Mouse (Mus musculus) brain, embryonic 14.5 days (tissue): ENCODE results near the gene Pmepa1.

Experiments
- CTCF ChIP-seq: fragments of 200-500 bp; IDR thresholded peaks from 2 replicates; pipeline ENCODE4 v1.5.1; 2012; ENCODE audit warnings: inconsistent platforms, mild to moderate bottlenecking, moderate library complexity, borderline replicate concordance; ENCODE audit not compliant: insufficient read depth, insufficient read length; ENCODE audit errors: extremely low read depth
- POLR2A ChIP-seq: fragments of 200-500 bp; IDR thresholded peaks from 2 replicates; pipeline ENCODE4 v1.6.1; 2012; ENCODE audit warnings: mild to moderate bottlenecking, inconsistent platforms, borderline replicate concordance; ENCODE audit not compliant: poor library complexity, insufficient read depth, insufficient read length, severe bottlenecking; ENCODE audit errors: extremely low read depth

- TF ChIP-seq CTCF: no peak
- TF ChIP-seq POLR2A: no peak
Observed at GRCm38 (mm10) chr2:173217763-173218258, 58.5 kb downstream of the Pmepa1 start.
